Mouse (Mus musculus): Measurements from ENCODE around the gene Trmt10b. TPM values are rescaled to one million over a fixed set of nuclear protein-coding genes. Genes with fewer than 3 reads are reported as not detected.

Gene Trmt10b
- polyA plus RNA-seq, 1 experiment from 2014 or later, result 14.8 TPM

GRCm38 (mm10) chr4:45286318-45286717 is 10.6 kb upstream of the Trmt10b start:
- Histone ChIP-seq H3K36me3 (no peaks in the 10 kb centered on the region), H3K27ac (no peak overlapping the region), H3K4me3 (replicated peaks) (no peak overlapping the region), H3K4me2 (no peak overlapping the region), H3K4me1 (no peaks in the 10 kb centered on the region), H3K27me3 (replicated peaks) (no peaks in the 10 kb centered on the region), H3K9me3 (no peaks in the 10 kb centered on the region), H3K9ac (no peak overlapping the region)
- ATAC-seq (ENCODE audit: insufficient read depth, low FRiP score, low read depth), result no peak
- 41% methylated on average over 3 of the region's 3 CpGs for WGBS

- ATAC-seq (ENCODE audit: insufficient read depth, low FRiP score, low read depth), result no peak
- Histone ChIP-seq H3K36me3 (no peaks in the 10 kb centered on the region), H3K27me3 (replicated peaks) (no peaks in the 10 kb centered on the region), H3K4me3 (replicated peaks) (no peak overlapping the region), H3K9ac (no peak overlapping the region), H3K27ac (no peak overlapping the region), H3K4me2 (no peak overlapping the region), H3K9me3 (no peaks in the 10 kb centered on the region), H3K4me1 (no peaks in the 10 kb centered on the region)
- WGBS, result 73% methylated on average over 5 of the region's 5 CpGs
These were observed 9.0 kb upstream of the Trmt10b start for GRCm38 (mm10) chr4:45287906-45288305.

- Histone ChIP-seq H3K27me3 (replicated peaks) (no peaks in the 10 kb centered on the region), H3K9ac (no peak overlapping the region), H3K4me1 (no peaks in the 10 kb centered on the region), H3K4me2 (no peak overlapping the region), H3K9me3 (no peaks in the 10 kb centered on the region), H3K4me3 (replicated peaks) (no peak overlapping the region), H3K27ac (no peak overlapping the region), H3K36me3 (peaks cover 16% of the 10 kb centered on the region)
- no peak for ATAC-seq (ENCODE audit: insufficient read depth, low FRiP score, low read depth)
- 97% methylated on average over 14 of the region's 14 CpGs for WGBS
These were observed 8.6 kb downstream of the Trmt10b start for GRCm38 (mm10) chr4:45305536-45305935.

- peaks cover 15% of the 10 kb centered on the region for H3K36me3 ChIP-seq
- H3K27ac ChIP-seq, result no peak overlapping the region
- no peaks in the 10 kb centered on the region for H3K9me3 ChIP-seq
- no peaks in the 10 kb centered on the region for H3K4me1 ChIP-seq
- ATAC-seq (ENCODE audit: insufficient read depth, low FRiP score, low read depth), result no peak
- no peak overlapping the region for H3K9ac ChIP-seq
- no peak overlapping the region for H3K4me2 ChIP-seq
- no peak overlapping the region for H3K4me3 ChIP-seq (replicated peaks)
- 44% methylated on average over 11 of the region's 11 CpGs for WGBS
- no peaks in the 10 kb centered on the region for H3K27me3 ChIP-seq (replicated peaks)
These were observed 11.1 kb downstream of the Trmt10b start for GRCm38 (mm10) chr4:45308046-45308445.

DNA sequence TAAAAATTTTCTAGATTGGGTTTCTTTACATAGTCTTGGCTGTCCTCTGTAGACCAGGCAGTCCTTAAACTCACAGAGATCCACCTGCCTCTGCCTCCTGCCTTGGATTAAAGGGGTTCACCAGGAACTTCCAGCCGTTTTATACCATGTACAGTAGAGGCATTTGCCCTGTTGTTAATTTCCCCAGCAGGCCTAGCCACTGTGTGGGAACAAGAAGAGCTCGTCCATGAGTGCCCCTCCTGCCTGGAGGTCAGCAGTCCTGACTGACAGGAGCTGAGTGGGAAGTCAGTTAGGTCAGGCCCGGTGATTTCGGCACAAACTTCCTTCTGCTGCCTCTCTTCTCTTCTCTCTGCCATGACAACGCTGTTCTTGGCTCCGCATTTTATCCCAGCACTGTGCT is 11.7 kb downstream of the Trmt10b start:
- 91% methylated on average over 6 of the region's 6 CpGs for WGBS
- H3K4me3 ChIP-seq (replicated peaks), result no peak overlapping the region

GRCm38 (mm10) chr4:45311056-45311455 is 14.1 kb downstream of the Trmt10b start:
- H3K9ac ChIP-seq, result no peak overlapping the region
- H3K9me3 ChIP-seq, result no peaks in the 10 kb centered on the region
- no peak overlapping the region for H3K27ac ChIP-seq
- peaks cover 12% of the 10 kb centered on the region for H3K36me3 ChIP-seq
- 92% methylated on average over 2 of the region's 2 CpGs for WGBS
- no peak for ATAC-seq (ENCODE audit: insufficient read depth, low FRiP score, low read depth)
- no peak overlapping the region for H3K4me2 ChIP-seq
- H3K4me3 ChIP-seq (replicated peaks), result no peak overlapping the region
- no peaks in the 10 kb centered on the region for H3K27me3 ChIP-seq (replicated peaks)
- no peaks in the 10 kb centered on the region for H3K4me1 ChIP-seq

More for the DNA sequence above, 11.7 kb downstream of the Trmt10b start:
- H3K4me1 ChIP-seq, result no peaks in the 10 kb centered on the region
- no peak for ATAC-seq (ENCODE audit: insufficient read depth, low FRiP score, low read depth)
- H3K36me3 ChIP-seq, result peaks cover 15% of the 10 kb centered on the region
- H3K27ac ChIP-seq, result no peak overlapping the region
- no peak overlapping the region for H3K4me2 ChIP-seq
- no peaks in the 10 kb centered on the region for H3K9me3 ChIP-seq
- H3K9ac ChIP-seq, result no peak overlapping the region
- no peaks in the 10 kb centered on the region for H3K27me3 ChIP-seq (replicated peaks)

- H3K4me2 ChIP-seq, result peak overlapping the region; percentile 74
- peak overlapping the region; percentile 86 for H3K9ac ChIP-seq
- peaks cover 8% of the 10 kb centered on the region; the same call in 1 of the 2 replicates for H3K4me1 ChIP-seq
- WGBS, result under 1% methylated on average over 56 of the region's 56 CpGs
- peak overlapping the region; percentile 84 for H3K27ac ChIP-seq
- no peaks in the 10 kb centered on the region for H3K9me3 ChIP-seq
- H3K27me3 ChIP-seq (replicated peaks), result no peaks in the 10 kb centered on the region
- peak overlapping the region; percentile 99 for H3K4me3 ChIP-seq (replicated peaks)
- ATAC-seq (ENCODE audit: insufficient read depth, low FRiP score, low read depth), result peak; percentile 81
- 0 out of 2 replicates have a peak, but pooled peaks cover 5% of the 10 kb centered on the region for H3K36me3 ChIP-seq
These were observed 23.4 kb downstream of the Trmt10b start for GRCm38 (mm10) chr4:45320159-45320816.

GRCm38 (mm10) chr4:45331139-45331538 is 34.2 kb downstream of the Trmt10b start:
- Histone ChIP-seq H3K4me3 (replicated peaks) (no peak overlapping the region), H3K36me3 (no peaks in the 10 kb centered on the region), H3K9me3 (no peaks in the 10 kb centered on the region), H3K9ac (no peak overlapping the region), H3K4me2 (no peak overlapping the region), H3K27ac (no peak overlapping the region), H3K27me3 (replicated peaks) (no peaks in the 10 kb centered on the region), H3K4me1 (no peaks in the 10 kb centered on the region)
- no peak for ATAC-seq (ENCODE audit: insufficient read depth, low FRiP score, low read depth)
- 61% methylated on average over 7 of the region's 7 CpGs for WGBS

- Histone ChIP-seq H3K4me1 (no peaks in the 10 kb centered on the region), H3K9me3 (no peaks in the 10 kb centered on the region), H3K4me3 (replicated peaks) (no peak overlapping the region), H3K36me3 (no peaks in the 10 kb centered on the region), H3K4me2 (no peak overlapping the region), H3K9ac (no peak overlapping the region), H3K27ac (no peak overlapping the region), H3K27me3 (replicated peaks) (no peaks in the 10 kb centered on the region)
- no peak for ATAC-seq (ENCODE audit: insufficient read depth, low FRiP score, low read depth)
- 62% methylated on average over 3 of the region's 3 CpGs for WGBS
These were observed 35.5 kb downstream of the Trmt10b start for GRCm38 (mm10) chr4:45332466-45332865.

DNA sequence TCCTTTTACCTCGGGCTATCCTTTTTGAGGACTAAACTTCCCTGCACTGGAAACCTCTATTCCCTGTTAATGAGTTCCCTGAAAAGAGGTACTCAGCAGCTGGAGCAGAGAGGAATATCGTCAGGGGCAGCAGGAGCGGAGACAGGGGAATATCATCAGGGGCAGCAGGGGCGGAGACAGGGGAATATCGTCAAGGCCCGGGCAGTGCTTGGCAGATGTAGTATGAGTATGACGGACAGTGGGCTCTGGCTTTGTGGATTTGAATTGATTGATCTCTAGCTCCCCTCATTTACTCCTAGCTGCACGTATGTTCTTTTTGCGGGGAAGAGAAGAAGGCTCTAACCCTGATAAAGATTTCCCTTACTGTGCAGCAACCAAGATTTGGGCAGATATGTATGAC is 44.3 kb downstream of the Trmt10b start:
- ATAC-seq (ENCODE audit: insufficient read depth, low FRiP score, low read depth), result no peak

DNA sequence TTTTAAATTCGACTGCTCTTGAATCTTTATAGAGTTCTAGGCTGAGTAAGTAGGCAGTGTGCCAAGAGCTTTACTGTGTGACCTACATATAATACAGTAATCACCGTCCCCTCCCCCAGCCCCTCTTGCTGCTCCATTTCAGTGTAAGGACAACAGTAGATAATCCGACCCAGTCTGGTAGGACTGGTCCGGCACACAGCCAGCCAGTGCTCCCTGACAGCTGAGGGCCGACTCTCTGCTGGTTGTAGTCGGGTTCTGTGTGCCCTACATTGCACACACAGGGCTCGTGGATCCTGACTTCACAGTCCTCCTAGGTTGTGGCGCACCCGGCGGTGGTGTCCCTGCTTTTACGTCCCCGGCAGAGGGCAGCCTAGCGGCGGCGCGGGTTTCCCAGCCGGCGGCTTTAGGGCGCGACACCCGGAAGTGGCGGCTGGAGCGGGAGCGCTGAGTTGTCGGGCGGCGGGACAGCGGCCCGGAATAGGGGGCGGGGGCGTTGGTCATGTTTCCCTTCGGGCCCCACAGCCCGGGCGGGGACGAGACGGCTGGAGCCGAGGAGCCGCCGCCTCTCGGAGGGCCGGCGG is 44.8 kb downstream of the Trmt10b start, which contains the start of gene Dcaf10:
TSS of gene Dcaf10 (plus strand) at position 433 of the 581 bp plus-strand sequence.
- peak; percentile 93 for ATAC-seq (ENCODE audit: insufficient read depth, low FRiP score, low read depth)
- peak within 1 kb of the TSS; percentile 93 for H3K4me3 ChIP-seq (replicated peaks)
- no peaks in the 10 kb centered on the region for H3K27me3 ChIP-seq (replicated peaks)
- no peaks in the 10 kb centered on the region for H3K9me3 ChIP-seq
- under 1% methylated on average over 24 of the region's 42 CpGs for whole genome bisulfite sequencing
- peak within 1 kb of the TSS; percentile 90 for H3K9ac ChIP-seq
- H3K4me2 ChIP-seq, result peak within 1 kb of the TSS; percentile 70
- no peaks in the 10 kb centered on the region for H3K36me3 ChIP-seq
- H3K27ac ChIP-seq, result peak within 1 kb of the TSS; percentile 98
- H3K4me1 ChIP-seq, result peaks cover 9% of the 10 kb centered on the region; the same call in 1 of the 2 replicates

More for the DNA sequence above, 44.3 kb downstream of the Trmt10b start:
- no peaks in the 10 kb centered on the region for H3K36me3 ChIP-seq
- peak overlapping the region; percentile 93 for H3K4me3 ChIP-seq (replicated peaks)
- H3K4me1 ChIP-seq, result peaks cover 9% of the 10 kb centered on the region; the same call in 1 of the 2 replicates
- no peaks in the 10 kb centered on the region for H3K27me3 ChIP-seq (replicated peaks)
- H3K27ac ChIP-seq, result peak overlapping the region; percentile 98; the same call in 1 of the 2 replicates
- peak overlapping the region; percentile 70 for H3K4me2 ChIP-seq
- no peaks in the 10 kb centered on the region for H3K9me3 ChIP-seq
- 62% methylated on average over 9 of the region's 9 CpGs for WGBS
- H3K9ac ChIP-seq, result no peak overlapping the region

Measured in stomach, embryonic 15.5 days (tissue).